Mouse (Mus musculus): Measurements from ENCODE around the gene Cgn.
"Not testable (repeated sequence)": the region's sequence is repeated elsewhere in the genome, so short reads cannot be mapped to it uniquely, and the experiment has no call there.

Cgn gene

GRCm38 (mm10) chr3:94789071-94789470, 2.8 kb upstream of the Cgn start:
- DNase-seq, result no peak

GRCm38 (mm10) chr3:94787122-94787780, 959 bp upstream of the Cgn start:
- DNase-seq, result no peak

GRCm38 (mm10) chr3:94785958-94786357, 334 bp downstream of the Cgn start:
- no peak for DNase-seq

GRCm38 (mm10) chr3:94784171-94784701, 2.1 kb downstream of the Cgn start:
- no peak for DNase-seq

GRCm38 (mm10) chr3:94783462-94783931, 2.8 kb downstream of the Cgn start:
- no peak for DNase-seq

GRCm38 (mm10) chr3:94782936-94783335, 3.4 kb downstream of the Cgn start:
- no peak for DNase-seq

- DNase-seq, result no peak
These were observed 4.9 kb downstream of the Cgn start for GRCm38 (mm10) chr3:94781356-94781755.

- DNase-seq, result no peak
These were observed 10.4 kb downstream of the Cgn start for GRCm38 (mm10) chr3:94775886-94776285.

- no peak for DNase-seq
These were observed 12.3 kb downstream of the Cgn start for GRCm38 (mm10) chr3:94774039-94774438.

- DNase-seq, result not testable (repeated sequence)
These were observed 20.8 kb downstream of the Cgn start for GRCm38 (mm10) chr3:94765456-94765855.

- not testable (repeated sequence) for DNase-seq
These were observed 21.6 kb downstream of the Cgn start for GRCm38 (mm10) chr3:94764545-94765292.

- DNase-seq, result not testable (repeated sequence)
These were observed 27.9 kb downstream of the Cgn start for GRCm38 (mm10) chr3:94758427-94758826.

- peak; percentile 36 to 52 for DNase-seq
These were observed 28.3 kb downstream of the Cgn start for GRCm38 (mm10) chr3:94758056-94758409.

- not testable (repeated sequence) for DNase-seq
These were observed 28.8 kb downstream of the Cgn start for GRCm38 (mm10) chr3:94757251-94758055.

GRCm38 (mm10) chr3:94745691-94746090, 40.6 kb downstream of the Cgn start:
- no peak for DNase-seq

GRCm38 (mm10) chr3:94723637-94724036, 62.7 kb downstream of the Cgn start:
- not testable (repeated sequence) for DNase-seq

- not testable (repeated sequence) for DNase-seq
These were observed 68.0 kb downstream of the Cgn start for GRCm38 (mm10) chr3:94718253-94718652.

GRCm38 (mm10) chr3:94713424-94713823, 72.9 kb downstream of the Cgn start:
- DNase-seq, result not testable (repeated sequence)

- DNase-seq, result not testable (repeated sequence)
These were observed 75.7 kb downstream of the Cgn start for GRCm38 (mm10) chr3:94710591-94710990.
